In the genomic region with DNA sequence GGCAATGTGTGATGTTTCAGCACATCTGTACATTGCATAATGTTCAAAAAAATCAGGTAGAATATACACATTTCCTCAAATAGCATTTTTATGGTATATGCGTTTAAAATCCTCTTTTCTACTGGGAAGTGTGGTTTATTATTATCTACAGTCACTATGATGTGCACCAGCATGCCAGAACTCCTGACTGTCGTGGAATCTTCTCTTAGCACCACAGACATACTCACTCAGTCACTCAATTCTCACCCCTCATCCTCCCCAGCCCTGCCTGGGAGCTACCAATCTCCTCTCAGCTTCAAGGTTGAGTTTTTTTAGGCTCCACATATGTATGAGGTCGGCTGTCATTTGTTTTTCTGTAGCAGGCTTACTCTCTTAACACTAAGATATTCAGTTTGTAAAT, we compare ENCODE assay signal across 17 mouse cellular contexts.
"Had no signal": no experiment of that assay in that cellular context is flagged by ENCODE, and none has a peak within 500 bp of the region (broad histone marks: within the 10 kb centered on the region; RNA-seq: fewer than 3 reads in every experiment).

No protein-coding gene starts in this region.

- H3K27ac ChIP-seq: neural tube, embryonic 13.5 days; neural tube, embryonic 15.5 days had no signal

- DNase-seq: lung, adult 18-20 months; lung, postnatal 10 days; lung, postnatal 4 days; retina, postnatal 1 day; right cerebral cortex, adult 18-20 months; right cerebral cortex, postnatal 25 days; right cerebral cortex, postnatal 4 days; spleen, adult 18-20 months; thymus, adult 18-20 months; thymus, postnatal 14 days; thymus, postnatal 36 days had no signal

- H3K9ac ChIP-seq: lung, embryonic 14.5 days; midbrain, embryonic 13.5 days; neural tube, embryonic 13.5 days; neural tube, embryonic 15.5 days had no signal

- H3K27me3 ChIP-seq: midbrain, embryonic 13.5 days; neural tube, embryonic 13.5 days; neural tube, embryonic 15.5 days had no signal

- H3K36me3 ChIP-seq: midbrain, embryonic 13.5 days; neural tube, embryonic 13.5 days; neural tube, embryonic 15.5 days had no signal

- H3K4me3 ChIP-seq: midbrain, embryonic 13.5 days; myocyte; neural tube, embryonic 13.5 days; neural tube, embryonic 15.5 days had no signal

- H3K9me3 ChIP-seq: midbrain, embryonic 13.5 days; neural tube, embryonic 13.5 days; neural tube, embryonic 15.5 days had no signal

- H3K4me2 ChIP-seq: lung, embryonic 14.5 days; midbrain, embryonic 11.5 days; midbrain, embryonic 13.5 days; neural tube, embryonic 13.5 days; neural tube, embryonic 15.5 days had no signal
